Comparison of ENCODE assay signal across 13 mouse cellular contexts in the genomic region with DNA sequence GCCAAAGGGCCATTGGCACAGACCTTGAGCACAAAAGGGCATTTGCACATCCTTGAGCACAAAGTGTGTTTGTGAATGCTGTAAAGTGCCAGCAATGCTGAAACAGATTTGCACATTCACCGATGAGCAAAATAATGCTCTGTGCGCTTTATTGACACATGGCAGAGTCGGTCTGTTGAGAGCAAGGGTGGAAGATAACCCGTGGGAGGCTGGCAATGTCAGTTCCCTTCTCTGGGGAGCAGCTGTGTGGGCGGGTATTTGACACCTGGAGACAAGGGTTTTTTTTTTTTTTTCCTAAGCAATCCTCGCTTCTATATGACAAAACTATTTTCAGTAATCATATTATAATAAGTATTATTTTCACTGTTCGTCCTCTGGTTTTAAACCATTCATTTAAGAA. TPM values are rescaled to one million over a fixed set of nuclear protein-coding genes. Genes with fewer than 3 reads are reported as not detected.
"Had no signal": no experiment of that assay in that cellular context is flagged by ENCODE, and none has a peak within 500 bp of the region (broad histone marks: within the 10 kb centered on the region; RNA-seq: fewer than 3 reads in every experiment).

No protein-coding gene starts in this region.

- H3K4me3 ChIP-seq: limb, embryonic 13.5 days; midbrain, embryonic 13.5 days; myocyte; neural tube, embryonic 15.5 days had no signal

- H3K9me3 ChIP-seq: limb, embryonic 13.5 days; midbrain, embryonic 13.5 days; neural tube, embryonic 15.5 days had no signal

- ATAC-seq: midbrain, embryonic 13.5 days had no signal

- H3K36me3 ChIP-seq: limb, embryonic 13.5 days; midbrain, embryonic 13.5 days; neural tube, embryonic 15.5 days had no signal

- H3K27me3 ChIP-seq: limb, embryonic 13.5 days; midbrain, embryonic 13.5 days; neural tube, embryonic 15.5 days had no signal

- H3K9ac ChIP-seq: limb, embryonic 13.5 days; liver, embryonic 14.5 days; midbrain, embryonic 13.5 days; neural tube, embryonic 15.5 days had no signal

- H3K4me2 ChIP-seq: limb, embryonic 13.5 days; midbrain, embryonic 13.5 days; neural tube, embryonic 15.5 days had no signal

- H3K27ac ChIP-seq: limb, embryonic 13.5 days; liver, embryonic 14.5 days; midbrain, embryonic 13.5 days; neural tube, embryonic 15.5 days had no signal

- H3K4me1 ChIP-seq: limb, embryonic 13.5 days; midbrain, embryonic 13.5 days; neural tube, embryonic 15.5 days had no signal

- DNase-seq: kidney, adult 11 months; kidney, postnatal 14 days; left cerebral cortex, postnatal 4 days; lung, adult 18-20 months; spleen, adult 18-20 months; thymus, adult 18-20 months; thymus, postnatal 14 days had no signal

RNA-seq across cellular contexts. Expression of a gene that starts 22.7 kb away (rescaled TPM):
- total RNA-seq: megakaryocyte-erythroid progenitor cell, adult 5-6 weeks had no signal
